Mouse (Mus musculus) G1E-ER4 (cell line): Measurements from ENCODE around the gene Itpkb. TPM values are rescaled to one million over a fixed set of nuclear protein-coding genes. Genes with fewer than 3 reads are reported as not detected.

ENCODE experiments used
- GATA1 ChIP-seq: IDR thresholded peaks from one replicate; pipeline ENCODE4 v1.8.0; 2012; ENCODE audit warnings: low read length, inconsistent platforms
- polyA plus RNA-seq: library from polyadenylated mRNA; stranded (reverse); fragments of >175 nt; gene quantifications from 2 replicates; pipeline ENCODE4 v1.2.3, GENCODE M21; 2012

Gene Itpkb
- polyA plus RNA-seq, 1 experiment = 19.6 TPM

DNA sequence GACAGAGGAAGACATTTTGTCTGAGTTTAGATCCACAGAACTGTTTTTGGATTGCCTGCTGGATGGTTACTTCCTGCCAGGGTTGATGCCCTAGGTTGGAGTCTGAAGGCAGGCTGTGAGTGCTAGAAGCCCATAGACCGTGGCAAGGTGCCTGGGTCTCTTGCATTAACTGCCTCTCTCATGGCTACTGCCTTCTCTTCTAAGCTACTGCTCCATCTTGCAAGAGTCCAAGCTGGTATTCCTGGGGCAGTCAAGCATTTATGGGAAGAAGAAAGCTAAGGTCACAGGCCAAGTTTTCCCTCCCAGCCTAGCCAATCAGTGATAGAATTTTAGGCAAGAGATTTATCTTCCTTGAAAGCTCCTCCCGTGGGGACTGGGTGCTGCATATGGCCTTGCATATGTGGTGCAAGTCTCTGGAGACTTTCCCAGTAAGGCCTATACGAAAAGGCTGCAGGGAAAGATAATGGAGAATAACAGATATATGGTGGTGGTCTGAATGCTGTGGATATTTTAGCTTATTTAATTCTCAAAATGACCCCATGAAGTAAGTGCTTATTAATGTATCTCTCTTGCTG, 36.8 kb downstream of the Itpkb start:
- TF ChIP-seq GATA1 = no peak

DNA sequence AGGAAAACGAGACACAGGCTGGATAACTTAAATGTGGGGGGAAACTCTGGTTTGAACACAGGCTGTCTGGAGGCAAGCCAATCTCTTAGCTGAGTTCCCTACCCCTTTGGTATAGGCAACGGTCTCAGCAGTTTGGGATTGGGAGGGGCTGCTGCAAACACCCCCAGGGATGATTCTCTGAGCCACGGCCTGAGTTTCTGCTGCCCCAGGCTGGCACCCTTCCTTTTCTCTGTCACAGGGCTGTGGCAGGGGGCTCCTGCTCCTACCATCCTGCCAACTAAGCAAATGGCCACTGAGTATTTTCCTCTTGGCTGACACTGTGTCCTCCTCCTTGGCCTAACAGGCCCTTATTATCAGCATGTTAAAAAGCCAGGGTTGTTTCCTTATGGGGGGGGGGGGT, 37.3 kb downstream of the Itpkb start:
- no peak for TF ChIP-seq GATA1

DNA sequence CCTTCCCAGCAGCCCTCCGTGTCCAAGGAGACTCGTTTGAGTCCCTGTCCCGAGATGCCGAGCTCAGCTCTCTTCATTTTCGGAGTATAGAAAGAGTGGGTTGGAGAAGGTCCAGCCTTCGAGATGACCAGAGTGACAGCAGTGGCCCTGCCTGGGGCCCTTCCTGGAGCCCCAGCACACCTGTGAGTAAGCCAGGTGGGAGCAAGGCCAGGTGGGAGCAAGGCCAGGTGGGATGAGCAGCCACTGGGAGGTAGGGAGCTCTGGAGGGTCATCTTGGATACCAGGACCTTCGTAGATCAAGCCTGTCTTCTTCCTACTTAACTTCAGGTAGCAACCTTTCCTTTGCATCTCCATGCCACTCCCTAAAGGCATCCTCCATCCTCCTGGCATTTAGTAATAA, 37.8 kb downstream of the Itpkb start:
- TF ChIP-seq GATA1 = no peak

DNA sequence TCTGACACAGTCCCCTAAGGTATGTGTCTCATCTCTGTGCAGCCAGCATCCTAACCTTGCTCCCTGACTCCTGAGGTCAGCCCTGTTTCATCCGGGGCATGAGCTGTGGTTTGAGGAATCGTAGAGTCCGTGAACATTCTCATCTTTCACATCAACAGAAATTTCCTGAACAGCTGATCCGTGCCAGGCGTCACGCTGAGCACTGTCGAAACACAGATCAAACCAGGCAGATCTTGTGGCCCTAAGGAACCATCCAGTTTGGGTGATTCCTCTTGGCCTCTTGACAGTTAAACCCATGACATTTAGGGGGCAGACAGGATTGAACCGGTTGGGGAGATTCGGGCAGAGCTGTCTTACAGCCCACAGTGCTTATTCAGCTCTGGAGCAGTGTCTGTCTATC, 38.4 kb downstream of the Itpkb start:
- no peak for TF ChIP-seq GATA1

DNA sequence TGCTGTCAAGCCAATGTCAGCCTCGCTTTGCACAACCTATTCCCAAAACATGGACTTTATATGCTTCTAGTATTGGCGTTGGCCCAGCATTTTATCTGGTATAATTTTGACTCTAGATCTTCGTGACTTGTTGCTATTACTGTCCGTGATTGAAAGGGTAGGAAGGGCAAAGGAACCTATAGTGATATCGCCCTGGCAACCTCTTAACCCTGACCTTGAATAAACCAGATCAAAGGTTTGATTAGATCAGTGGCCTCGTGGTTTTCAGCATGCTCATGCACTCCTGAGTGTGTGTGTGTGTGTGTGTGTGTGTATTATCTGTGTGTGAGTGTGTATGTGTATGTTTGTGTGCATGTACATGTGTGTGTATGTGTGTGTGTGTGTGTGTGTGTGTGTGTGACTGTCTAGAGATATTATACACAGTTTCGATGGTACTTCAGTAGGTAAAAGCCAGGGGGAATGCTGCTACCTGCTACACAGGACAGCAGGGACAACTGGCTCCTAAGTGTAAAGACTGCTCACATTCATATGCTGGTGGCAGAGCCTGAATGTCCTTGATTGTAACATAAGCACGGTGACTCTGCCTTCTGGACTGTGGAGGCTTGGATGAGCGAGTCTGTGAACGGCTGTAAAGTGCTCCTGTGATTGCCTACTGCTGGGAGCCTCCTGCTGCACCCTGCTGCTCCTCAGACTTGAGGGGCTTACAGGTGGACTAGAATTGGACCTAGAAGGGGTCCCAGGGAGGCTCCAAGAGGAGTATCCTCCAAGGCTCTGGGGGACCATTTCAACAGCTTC, 40.8 kb downstream of the Itpkb start:
- no peak for TF ChIP-seq GATA1

DNA sequence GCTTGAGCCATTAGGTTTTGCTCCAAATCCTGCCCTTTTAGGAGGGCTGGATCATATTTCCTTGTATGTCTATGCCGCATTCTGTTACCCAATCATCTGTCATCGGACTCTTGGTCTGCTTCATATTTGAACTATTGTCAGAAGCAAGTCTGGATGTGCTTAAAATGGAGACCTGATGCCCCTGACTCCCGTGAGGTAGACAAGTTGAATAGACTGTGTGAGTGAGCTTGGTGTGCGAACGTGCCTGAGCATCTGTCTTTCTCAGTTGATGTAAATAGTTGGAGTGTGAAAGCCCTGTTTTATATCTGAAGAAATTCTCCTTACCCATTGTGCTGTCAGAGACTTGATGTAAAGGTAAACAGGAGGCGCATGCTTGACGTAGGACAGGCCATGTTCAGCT, 46.3 kb downstream of the Itpkb start:
- no peak for TF ChIP-seq GATA1

DNA sequence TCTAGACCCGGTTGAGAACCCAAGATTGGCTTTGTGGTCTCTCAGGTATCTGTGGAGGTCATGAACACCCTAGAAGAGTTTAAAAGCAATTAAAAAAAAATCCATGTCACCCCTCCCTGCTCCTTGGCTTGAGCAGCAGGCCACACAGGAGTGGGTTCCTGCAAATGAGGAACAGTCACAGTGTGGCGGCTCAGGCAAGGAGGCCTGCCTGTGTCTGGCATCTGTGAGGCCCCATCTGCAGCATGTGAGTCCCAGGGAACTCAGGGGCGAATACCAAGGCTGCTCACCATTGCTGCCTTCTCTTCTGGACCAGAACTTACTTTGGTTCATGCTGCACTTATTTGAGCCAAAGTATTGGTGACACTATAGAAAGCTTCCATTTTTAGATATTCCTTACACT, 49.3 kb downstream of the Itpkb start:
- no peak for TF ChIP-seq GATA1

DNA sequence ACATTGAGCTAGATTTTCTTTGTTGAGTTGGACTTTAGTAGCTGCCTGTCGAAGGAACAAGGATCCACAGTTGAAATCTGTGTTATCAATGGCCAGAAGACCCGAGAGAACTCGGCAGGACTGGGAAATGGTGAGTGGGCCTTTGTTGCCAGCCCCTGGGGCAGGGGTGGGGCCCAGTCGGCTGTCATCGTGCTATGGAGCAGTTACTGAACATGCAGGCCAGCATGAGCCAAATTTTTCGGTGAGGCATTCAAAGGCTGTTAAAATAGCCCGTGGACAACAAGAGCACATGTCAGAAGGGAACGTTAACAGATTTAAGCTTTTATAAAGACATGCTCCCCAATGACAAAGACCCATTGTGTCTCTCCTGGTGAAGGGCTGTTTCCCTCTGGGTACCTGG, 52.1 kb downstream of the Itpkb start:
- TF ChIP-seq GATA1 = no peak

DNA sequence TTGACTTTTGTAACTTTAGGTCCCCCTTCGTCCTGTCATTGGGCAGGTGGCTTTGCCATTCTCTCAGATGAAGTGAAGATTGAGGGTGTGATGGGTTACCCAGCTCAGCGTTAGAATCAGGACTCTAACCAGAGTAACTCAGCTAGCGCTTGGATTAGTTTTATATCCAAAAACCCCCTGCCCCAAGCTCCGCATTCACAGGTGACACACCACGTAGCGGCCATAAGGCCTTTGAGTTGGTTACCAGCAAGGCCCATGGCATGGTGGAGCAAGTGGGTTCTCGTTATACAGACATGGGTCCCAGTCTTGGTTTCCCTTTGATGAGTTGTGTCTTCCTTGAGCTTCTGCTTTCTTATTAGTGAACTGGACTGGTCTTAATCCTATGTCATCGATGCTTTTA, 53.6 kb downstream of the Itpkb start:
- no peak for TF ChIP-seq GATA1

DNA sequence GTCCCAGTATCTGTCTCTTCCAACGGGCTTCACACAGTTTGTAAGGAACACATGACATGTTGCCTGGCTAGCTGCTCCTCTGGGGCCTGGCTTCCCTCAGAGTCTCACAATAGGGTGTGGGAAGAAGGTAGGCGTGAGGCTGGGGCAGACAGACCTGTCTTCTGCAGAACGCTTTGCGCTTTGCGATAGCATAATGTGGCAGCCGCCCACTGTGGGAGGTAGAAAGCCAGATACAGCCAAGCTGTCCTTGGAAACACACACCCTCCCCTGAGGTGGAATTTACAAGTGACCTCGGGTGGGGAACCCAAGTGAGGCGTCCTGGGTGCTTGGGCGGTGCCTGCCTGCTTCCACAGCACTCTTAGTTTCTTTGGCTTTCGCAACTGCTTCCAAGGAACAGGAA, 54.2 kb downstream of the Itpkb start:
- TF ChIP-seq GATA1 = no peak

DNA sequence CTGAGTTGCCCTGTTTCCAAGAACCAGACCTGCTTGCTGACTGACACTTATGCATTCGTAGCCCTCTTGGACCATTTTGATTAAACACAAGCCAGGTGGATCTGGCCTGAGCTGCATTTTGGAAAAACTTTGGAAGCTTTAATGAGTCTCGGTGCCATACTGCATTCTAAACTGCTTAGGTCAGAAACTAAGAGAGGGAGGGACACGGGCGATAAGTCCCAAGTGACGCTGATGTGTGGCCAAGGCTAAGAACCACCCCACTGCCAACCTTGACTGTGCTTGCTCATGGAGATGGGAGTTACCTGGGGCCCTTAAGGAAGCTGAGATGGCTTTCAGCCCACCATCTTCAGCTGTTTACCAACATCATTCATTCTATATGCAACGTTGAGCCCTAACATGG, 55.0 kb downstream of the Itpkb start:
- no peak for TF ChIP-seq GATA1

DNA sequence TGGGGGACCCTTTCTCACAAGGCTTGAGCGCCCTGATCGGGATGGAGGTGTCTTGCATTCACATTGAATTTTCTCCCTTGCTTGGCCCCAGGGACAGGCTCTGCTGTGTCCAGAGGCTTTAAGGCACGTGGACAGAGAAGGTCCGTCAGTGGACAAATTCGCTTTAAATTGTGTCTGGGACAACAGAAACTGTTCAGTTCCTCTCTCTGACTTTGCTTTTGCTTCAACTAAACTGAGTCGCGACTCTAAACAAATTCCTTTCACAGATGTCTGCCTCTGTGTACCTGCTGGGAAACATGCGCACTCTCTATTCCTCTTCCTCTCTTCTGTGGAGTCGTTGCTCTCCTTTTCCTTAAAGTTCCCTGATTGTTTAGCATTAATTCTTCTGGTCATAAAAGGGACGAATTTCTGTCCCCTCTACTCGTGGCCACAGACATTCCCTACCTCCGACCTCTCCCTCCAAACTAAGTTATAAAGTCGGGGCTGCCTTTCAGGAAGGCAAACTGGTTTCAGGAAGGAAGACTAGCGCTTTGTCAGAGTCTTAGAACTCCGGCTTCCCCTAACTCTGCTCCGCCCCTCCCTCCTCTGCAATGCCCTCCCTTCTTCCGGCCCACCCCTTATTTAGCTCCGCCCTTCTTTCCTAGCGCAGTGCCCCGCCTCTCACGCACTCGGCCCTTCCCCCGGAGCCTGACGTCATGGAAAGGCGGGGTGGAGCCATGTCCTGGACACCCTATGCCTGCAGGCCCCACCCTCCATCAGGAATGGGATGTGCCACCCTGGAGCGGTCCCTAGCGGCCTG, 56.9 kb downstream of the Itpkb start:
- TF ChIP-seq GATA1 = no peak

DNA sequence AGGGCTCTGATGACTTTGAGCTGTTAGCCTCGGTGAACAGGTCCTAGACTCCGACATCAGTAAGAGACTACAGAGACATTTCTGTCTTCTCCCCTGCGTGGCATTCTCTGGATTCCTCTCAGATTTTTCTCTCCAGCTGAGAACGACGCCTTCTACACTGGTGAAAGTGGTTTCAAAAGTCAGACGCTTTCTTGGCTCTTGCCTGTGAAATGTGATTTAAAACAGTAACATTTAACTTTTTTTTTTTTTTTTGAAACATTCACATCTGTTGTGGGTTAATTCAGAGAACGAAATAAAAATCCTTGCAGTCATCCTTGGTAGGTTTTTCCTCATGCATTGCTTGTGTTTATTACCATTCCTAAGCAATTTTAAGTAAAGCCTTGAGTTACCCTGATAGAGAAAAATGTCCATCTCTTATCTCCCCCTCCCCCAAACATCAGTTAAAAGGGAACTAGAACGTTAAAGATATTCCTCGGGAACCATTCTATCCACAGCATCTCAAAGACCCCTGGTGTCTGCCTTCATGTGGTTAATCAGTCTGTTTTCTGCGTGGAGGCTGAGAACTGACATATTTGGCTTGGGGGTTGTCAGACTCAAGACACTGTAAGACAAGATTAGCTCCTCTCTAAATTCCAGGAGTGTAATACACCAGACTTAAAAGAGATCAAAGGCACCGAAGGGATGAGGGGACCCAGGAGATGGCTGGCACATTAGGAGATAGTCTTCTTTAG, 57.6 kb downstream of the Itpkb start:
- TF ChIP-seq GATA1 = no peak

DNA sequence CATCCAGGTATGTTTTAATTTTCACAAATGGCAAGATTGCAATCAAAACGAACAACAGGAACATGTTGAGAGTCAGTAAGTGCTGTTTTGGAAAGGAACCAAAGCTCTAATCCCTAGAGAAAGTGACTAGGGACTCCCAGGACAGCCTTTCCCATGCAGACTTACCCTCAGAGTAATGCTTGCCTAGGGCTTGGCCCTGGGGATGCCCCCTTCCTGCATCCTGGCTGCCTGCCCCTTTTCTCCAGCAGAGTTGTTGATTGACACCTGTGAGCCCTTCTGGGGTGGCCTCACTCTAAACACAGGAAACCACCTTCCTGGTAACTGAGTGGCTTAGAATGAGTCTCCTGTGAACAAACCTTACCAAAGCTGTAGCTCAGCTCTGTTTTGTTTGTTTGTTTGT, 58.2 kb downstream of the Itpkb start:
- no peak for TF ChIP-seq GATA1

DNA sequence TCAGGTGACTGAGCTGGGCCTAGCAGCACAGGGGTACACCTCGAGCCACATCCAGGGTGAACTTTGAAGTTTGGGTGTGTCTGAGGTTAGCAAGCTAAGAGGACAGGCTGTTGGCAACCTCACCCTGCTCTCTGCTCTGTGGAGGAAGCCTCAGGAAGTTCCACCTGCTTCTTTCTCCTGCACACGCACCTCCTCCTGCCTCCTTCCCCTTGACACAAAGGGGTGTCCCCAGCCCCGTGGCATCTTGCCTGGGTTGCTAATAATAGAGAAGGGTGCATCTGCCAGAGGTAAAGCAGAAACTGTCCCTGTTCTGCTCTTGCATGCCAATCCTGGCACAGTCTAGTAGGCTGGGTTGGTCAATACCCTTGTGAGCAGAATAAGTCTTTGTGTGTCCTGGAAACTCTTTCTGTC, 60.0 kb downstream of the Itpkb start:
- TF ChIP-seq GATA1 = no peak
